Mouse (Mus musculus): ENCODE measurements around the gene Polr2a. TPM values are rescaled to one million over a fixed set of nuclear protein-coding genes. Genes with fewer than 3 reads are reported as not detected.
A peak's percentile ranks its signal among the peaks of the same experiment; 100 is the strongest.

The Polr2a gene
- polyA plus RNA-seq, 1 experiment, result 84.2 TPM

- H3K79me3 ChIP-seq (ENCODE audit: low read depth), result no peaks in the 10 kb centered on the region
- TF ChIP-seq MYOD1 (IDR thresholded peaks at IDR 0.05; ENCODE audit: control insufficient read depth, insufficient read length, low read depth), result no peak
- no peak for TF ChIP-seq MYOG (IDR thresholded peaks at IDR 0.05; ENCODE audit: control insufficient read depth, extremely low read depth, insufficient read length)
- TF ChIP-seq CEBPB (IDR thresholded peaks at IDR 0.05; ENCODE audit: low read depth), result no peak
- no peak for TF ChIP-seq MAX (IDR thresholded peaks at IDR 0.05)
- no peak for TF ChIP-seq FOSL1 (IDR thresholded peaks at IDR 0.05; ENCODE audit: insufficient read depth, low read length, poor library complexity, severe bottlenecking)
- no peak for TF ChIP-seq USF1 (IDR thresholded peaks at IDR 0.05; ENCODE audit: low read depth)
- TF ChIP-seq CTCF (IDR thresholded peaks at IDR 0.05; ENCODE audit: control insufficient read depth, insufficient read depth, insufficient read length), result no peak
- H3K4me3 ChIP-seq (ENCODE audit: insufficient read depth, poor library complexity, severe bottlenecking), result peak overlapping the region; percentile 2
- no peaks in the 10 kb centered on the region for H3K79me2 ChIP-seq (ENCODE audit: control insufficient read depth, insufficient read depth)
- no peak overlapping the region for H3ac ChIP-seq (ENCODE audit: control insufficient read depth, insufficient read length, low read depth)
- H3K36me3 ChIP-seq (ENCODE audit: control insufficient read depth, insufficient read depth), result no peaks in the 10 kb centered on the region
- no peaks in the 10 kb centered on the region for H3K27me3 ChIP-seq (ENCODE audit: control insufficient read depth, insufficient read depth, insufficient read length)
These were observed 41.1 kb upstream of the Polr2a start for GRCm38 (mm10) chr11:69799394-69800137.

- H3K4me3 ChIP-seq (ENCODE audit: insufficient read depth, poor library complexity, severe bottlenecking), result no peak overlapping the region
- H3ac ChIP-seq (ENCODE audit: control insufficient read depth, insufficient read length, low read depth), result no peak overlapping the region
- no peaks in the 10 kb centered on the region for H3K79me3 ChIP-seq (ENCODE audit: low read depth)
- H3K36me3 ChIP-seq (ENCODE audit: control insufficient read depth, insufficient read depth), result peaks cover 6% of the 10 kb centered on the region
- TF ChIP-seq CEBPB (IDR thresholded peaks at IDR 0.05; ENCODE audit: low read depth) (peak; percentile 68), MAX (IDR thresholded peaks at IDR 0.05) (no peak), FOSL1 (IDR thresholded peaks at IDR 0.05; ENCODE audit: insufficient read depth, low read length, poor library complexity, severe bottlenecking) (peak; percentile 27), CTCF (IDR thresholded peaks at IDR 0.05; ENCODE audit: control insufficient read depth, insufficient read depth, insufficient read length) (no peak), MYOG (IDR thresholded peaks at IDR 0.05; ENCODE audit: control insufficient read depth, extremely low read depth, insufficient read length) (no peak), USF1 (IDR thresholded peaks at IDR 0.05; ENCODE audit: low read depth) (no peak), MYOD1 (IDR thresholded peaks at IDR 0.05; ENCODE audit: control insufficient read depth, insufficient read length, low read depth) (peak; percentile 61)
- no peaks in the 10 kb centered on the region for H3K79me2 ChIP-seq (ENCODE audit: control insufficient read depth, insufficient read depth)
- no peaks in the 10 kb centered on the region for H3K27me3 ChIP-seq (ENCODE audit: control insufficient read depth, insufficient read depth, insufficient read length)
These were observed 39.5 kb upstream of the Polr2a start for GRCm38 (mm10) chr11:69797924-69798323.

GRCm38 (mm10) chr11:69795983-69796435 lies 37.6 kb upstream of the Polr2a start:
- no peaks in the 10 kb centered on the region for H3K27me3 ChIP-seq (ENCODE audit: control insufficient read depth, insufficient read depth, insufficient read length)
- no peaks in the 10 kb centered on the region for H3K79me2 ChIP-seq (ENCODE audit: control insufficient read depth, insufficient read depth)

GRCm38 (mm10) chr11:69795168-69795982 lies 36.9 kb upstream of the Polr2a start, which contains the start of gene Chrnb1:
Gene Chrnb1 (minus strand): TSS chr11:69795943.
- Histone ChIP-seq H3K79me2 (ENCODE audit: control insufficient read depth, insufficient read depth) (no peaks in the 10 kb centered on the region), H3K27me3 (ENCODE audit: control insufficient read depth, insufficient read depth, insufficient read length) (no peaks in the 10 kb centered on the region), H3ac (ENCODE audit: control insufficient read depth, insufficient read length, low read depth) (peak within 1 kb of the TSS; percentile 72), H3K79me3 (ENCODE audit: low read depth) (no peaks in the 10 kb centered on the region), H3K36me3 (ENCODE audit: control insufficient read depth, insufficient read depth) (peaks cover 20% of the 10 kb centered on the region), H3K4me3 (ENCODE audit: insufficient read depth, poor library complexity, severe bottlenecking) (peak within 1 kb of the TSS; percentile 35)
- TF ChIP-seq USF1 (IDR thresholded peaks at IDR 0.05; ENCODE audit: low read depth), result no peak
- TF ChIP-seq MYOD1 (IDR thresholded peaks at IDR 0.05; ENCODE audit: control insufficient read depth, insufficient read length, low read depth), result peak; percentile 92
- TF ChIP-seq MAX (IDR thresholded peaks at IDR 0.05), result peak; percentile 46

More at GRCm38 (mm10) chr11:69795983-69796435, 37.6 kb upstream of the Polr2a start:
- peak overlapping the region; percentile 27 for H3ac ChIP-seq (ENCODE audit: control insufficient read depth, insufficient read length, low read depth)
- H3K79me3 ChIP-seq (ENCODE audit: low read depth), result no peaks in the 10 kb centered on the region
- H3K4me3 ChIP-seq (ENCODE audit: insufficient read depth, poor library complexity, severe bottlenecking), result peak overlapping the region; percentile 35
- peaks cover 20% of the 10 kb centered on the region for H3K36me3 ChIP-seq (ENCODE audit: control insufficient read depth, insufficient read depth)
- no peak for TF ChIP-seq CTCF (IDR thresholded peaks at IDR 0.05; ENCODE audit: control insufficient read depth, insufficient read depth, insufficient read length)
- no peak for TF ChIP-seq FOSL1 (IDR thresholded peaks at IDR 0.05; ENCODE audit: insufficient read depth, low read length, poor library complexity, severe bottlenecking)
- no peak for TF ChIP-seq USF1 (IDR thresholded peaks at IDR 0.05; ENCODE audit: low read depth)
- TF ChIP-seq CEBPB (IDR thresholded peaks at IDR 0.05; ENCODE audit: low read depth), result no peak
- no peak for TF ChIP-seq MYOG (IDR thresholded peaks at IDR 0.05; ENCODE audit: control insufficient read depth, extremely low read depth, insufficient read length)
- TF ChIP-seq MAX (IDR thresholded peaks at IDR 0.05), result no peak
- TF ChIP-seq MYOD1 (IDR thresholded peaks at IDR 0.05; ENCODE audit: control insufficient read depth, insufficient read length, low read depth), result no peak

- Histone ChIP-seq H3K36me3 (ENCODE audit: control insufficient read depth, insufficient read depth) (peaks cover 31% of the 10 kb centered on the region), H3ac (ENCODE audit: control insufficient read depth, insufficient read length, low read depth) (no peak overlapping the region), H3K27me3 (ENCODE audit: control insufficient read depth, insufficient read depth, insufficient read length) (no peaks in the 10 kb centered on the region), H3K4me3 (ENCODE audit: insufficient read depth, poor library complexity, severe bottlenecking) (no peak overlapping the region), H3K79me3 (ENCODE audit: low read depth) (no peaks in the 10 kb centered on the region), H3K79me2 (ENCODE audit: control insufficient read depth, insufficient read depth) (no peaks in the 10 kb centered on the region)
- TF ChIP-seq MYOD1 (IDR thresholded peaks at IDR 0.05; ENCODE audit: control insufficient read depth, insufficient read length, low read depth), result no peak
- no peak for TF ChIP-seq CTCF (IDR thresholded peaks at IDR 0.05; ENCODE audit: control insufficient read depth, insufficient read depth, insufficient read length)
- no peak for TF ChIP-seq CEBPB (IDR thresholded peaks at IDR 0.05; ENCODE audit: low read depth)
- no peak for TF ChIP-seq MYOG (IDR thresholded peaks at IDR 0.05; ENCODE audit: control insufficient read depth, extremely low read depth, insufficient read length)
- no peak for TF ChIP-seq USF1 (IDR thresholded peaks at IDR 0.05; ENCODE audit: low read depth)
- no peak for TF ChIP-seq FOSL1 (IDR thresholded peaks at IDR 0.05; ENCODE audit: insufficient read depth, low read length, poor library complexity, severe bottlenecking)
These were observed 35.0 kb upstream of the Polr2a start for GRCm38 (mm10) chr11:69793429-69793828.
